Mouse (Mus musculus): ENCODE results near the gene Tle2. TPM values are rescaled to one million over a fixed set of nuclear protein-coding genes. Genes with fewer than 3 reads are reported as not detected.

Gene Tle2
- polyA plus RNA-seq, 1 experiment from 2014 or later, result 7.2 TPM

DNA sequence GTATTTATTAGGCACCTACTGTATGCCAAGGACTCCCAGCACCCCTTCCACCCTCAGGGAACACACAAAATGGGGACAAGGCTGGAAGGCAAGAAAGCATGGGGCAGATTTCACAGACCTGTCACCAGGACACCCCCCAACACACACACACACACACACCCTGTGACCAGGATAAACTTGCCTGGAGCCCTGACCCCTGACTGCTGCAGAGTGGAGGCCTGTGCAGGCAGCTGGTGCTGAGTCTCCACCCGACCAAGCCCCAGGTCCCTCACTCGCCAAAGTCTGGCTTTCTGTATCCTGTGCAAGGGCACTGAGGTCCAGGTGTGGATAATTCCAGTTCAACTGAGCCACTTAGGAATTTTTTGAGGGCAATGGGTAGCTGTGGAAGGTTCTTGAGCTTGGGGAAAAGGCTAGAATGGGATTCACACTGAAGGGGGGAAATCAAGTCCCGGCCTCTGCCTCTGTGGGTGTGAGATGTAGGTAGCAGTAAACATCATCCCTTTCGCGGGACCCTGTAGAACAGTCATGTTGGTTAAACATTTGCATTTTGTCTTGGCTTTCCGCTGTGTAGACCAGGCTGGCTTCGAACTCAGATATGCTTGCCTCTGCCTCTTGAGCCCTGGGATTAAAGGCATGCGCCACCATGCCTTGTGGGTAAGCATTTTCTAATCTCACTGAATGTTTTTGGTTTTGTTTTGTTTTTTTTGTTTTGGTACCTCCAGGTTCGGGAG, 4.7 kb upstream of the Tle2 start:
- peaks cover 33% of the 10 kb centered on the region for H3K4me1 ChIP-seq (replicated peaks; ENCODE audit: control insufficient read depth, insufficient read depth, low read length)
- H3K4me3 ChIP-seq (ENCODE audit: low read depth, low read length), result no peak overlapping the region
- no peak for ATAC-seq (ENCODE audit: low FRiP score)
- H3K9ac ChIP-seq (ENCODE audit: low read depth, low read length), result no peak overlapping the region
- peak overlapping the region; percentile 67 for H3K27ac ChIP-seq (ENCODE audit: low read depth, low read length)
- peaks cover 66% of the 10 kb centered on the region for H3K27me3 ChIP-seq (ENCODE audit: control insufficient read depth, insufficient read depth, low read length)
- no peaks in the 10 kb centered on the region for H3K36me3 ChIP-seq (ENCODE audit: control insufficient read depth, insufficient read depth, low read length)
- WGBS, result 42% methylated on average over 9 of the region's 9 CpGs
- H3K4me2 ChIP-seq (replicated peaks; ENCODE audit: low read depth, low read length), result no peak overlapping the region
- no peaks in the 10 kb centered on the region for H3K9me3 ChIP-seq (ENCODE audit: control insufficient read depth, low read length)
- DNase-seq (ENCODE audit: low spot score), result no peak

DNA sequence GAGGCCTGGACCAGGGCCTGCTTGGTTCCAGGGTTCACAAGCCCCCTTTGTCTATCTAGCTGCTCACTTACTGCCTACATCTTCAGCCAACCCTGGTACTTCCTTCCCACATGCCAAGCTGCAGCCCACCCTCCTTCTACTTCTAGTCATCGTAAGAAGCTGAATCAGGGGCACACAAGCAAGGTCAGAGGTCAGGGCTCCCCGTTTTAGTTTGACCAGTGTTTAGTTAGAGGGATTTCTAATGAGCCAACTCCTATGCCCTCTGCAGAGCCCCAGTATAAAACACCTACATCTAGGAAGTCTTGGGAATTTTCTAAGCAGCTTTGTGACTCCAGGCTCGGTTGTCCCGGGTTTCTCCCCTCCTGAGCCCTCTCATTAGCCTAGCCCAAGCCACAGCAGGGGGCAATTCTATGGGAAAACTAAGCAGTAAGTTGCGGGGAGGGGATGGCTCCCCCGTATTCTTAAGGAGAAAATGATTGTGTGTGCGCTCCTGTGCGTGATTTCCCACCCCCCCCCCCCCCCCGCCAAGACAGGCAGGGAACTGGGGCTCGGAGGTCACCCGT, 4.0 kb upstream of the Tle2 start:
- Histone ChIP-seq H3K9ac (ENCODE audit: low read depth, low read length) (no peak overlapping the region), H3K27ac (ENCODE audit: low read depth, low read length) (peak overlapping the region; percentile 67), H3K4me3 (ENCODE audit: low read depth, low read length) (no peak overlapping the region), H3K4me1 (replicated peaks; ENCODE audit: control insufficient read depth, insufficient read depth, low read length) (peaks cover 35% of the 10 kb centered on the region), H3K4me2 (replicated peaks; ENCODE audit: low read depth, low read length) (peak overlapping the region; percentile 33), H3K9me3 (ENCODE audit: control insufficient read depth, low read length) (no peaks in the 10 kb centered on the region), H3K27me3 (ENCODE audit: control insufficient read depth, insufficient read depth, low read length) (peaks cover 64% of the 10 kb centered on the region), H3K36me3 (ENCODE audit: control insufficient read depth, insufficient read depth, low read length) (no peaks in the 10 kb centered on the region)
- WGBS, result under 1% methylated on average over 7 of the region's 11 CpGs
- peak; percentile 72 for DNase-seq (ENCODE audit: low spot score)
- peak; percentile 22 for ATAC-seq (ENCODE audit: low FRiP score)

GRCm38 (mm10) chr10:81570831-81571500, 3.4 kb upstream of the Tle2 start:
- WGBS, result under 1% methylated on average over 33 of the region's 34 CpGs
- peak; percentile 81 for ATAC-seq (ENCODE audit: low FRiP score)
- DNase-seq (ENCODE audit: low spot score), result peak; percentile 97
- peak overlapping the region; percentile 67 for H3K27ac ChIP-seq (ENCODE audit: low read depth, low read length)
- peak overlapping the region; percentile 17; the same call in 1 of the 2 replicates for H3K4me3 ChIP-seq (ENCODE audit: low read depth, low read length)
- H3K4me1 ChIP-seq (replicated peaks; ENCODE audit: control insufficient read depth, insufficient read depth, low read length), result peaks cover 41% of the 10 kb centered on the region
- no peak overlapping the region for H3K9ac ChIP-seq (ENCODE audit: low read depth, low read length)
- H3K9me3 ChIP-seq (ENCODE audit: control insufficient read depth, low read length), result no peaks in the 10 kb centered on the region
- no peaks in the 10 kb centered on the region for H3K36me3 ChIP-seq (ENCODE audit: control insufficient read depth, insufficient read depth, low read length)
- H3K4me2 ChIP-seq (replicated peaks; ENCODE audit: low read depth, low read length), result peak overlapping the region; percentile 33
- peaks cover 63% of the 10 kb centered on the region for H3K27me3 ChIP-seq (ENCODE audit: control insufficient read depth, insufficient read depth, low read length)

DNA sequence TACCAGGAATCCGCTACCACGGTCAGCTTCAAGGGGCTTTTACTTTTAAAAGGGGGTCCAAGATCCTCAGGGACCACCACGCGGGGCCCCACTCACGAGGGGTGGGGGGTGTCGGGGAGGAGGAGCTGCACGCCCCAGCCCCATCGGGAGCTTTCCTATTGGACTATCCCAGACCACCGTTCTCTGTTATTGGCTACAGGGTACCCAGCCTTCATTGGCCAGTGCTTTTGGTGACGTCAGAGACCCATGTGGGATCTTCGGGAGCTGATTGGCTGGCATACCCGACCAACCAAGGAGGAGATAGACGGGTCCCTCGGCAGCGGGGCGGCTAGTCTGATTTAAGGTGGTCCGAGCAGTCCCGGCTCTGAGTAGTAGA, 2.9 kb upstream of the Tle2 start:
- no peaks in the 10 kb centered on the region for H3K9me3 ChIP-seq (ENCODE audit: control insufficient read depth, low read length)
- peaks cover 43% of the 10 kb centered on the region for H3K4me1 ChIP-seq (replicated peaks; ENCODE audit: control insufficient read depth, insufficient read depth, low read length)

DNA sequence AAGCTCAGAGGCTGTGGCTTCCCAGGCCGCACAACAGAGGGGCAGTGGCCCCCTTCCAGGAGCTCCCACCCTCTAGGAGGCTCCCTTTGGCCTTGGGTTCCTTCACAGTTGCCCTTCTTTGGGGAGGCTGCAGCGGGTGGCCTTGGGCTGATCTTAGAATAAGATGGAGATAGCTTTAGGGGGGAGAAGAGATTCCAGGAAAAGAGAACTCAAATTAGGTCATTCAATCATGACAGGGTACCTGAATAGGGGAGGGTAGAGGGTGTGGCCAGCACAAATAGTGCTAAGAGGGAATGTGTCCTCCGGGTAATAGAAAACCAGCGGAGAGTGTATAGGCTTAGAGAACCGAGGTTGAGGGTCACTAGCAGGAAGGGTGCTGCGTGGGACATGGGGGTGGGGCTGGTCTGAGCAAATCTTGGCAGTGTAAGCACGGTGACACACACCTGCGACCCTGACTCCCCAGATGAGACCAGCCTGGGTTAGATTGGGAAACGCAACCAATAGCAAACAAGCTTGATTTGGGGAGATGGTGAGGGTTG, 2.2 kb upstream of the Tle2 start:
- no peak overlapping the region for H3K9ac ChIP-seq (ENCODE audit: low read depth, low read length)
- peaks cover 43% of the 10 kb centered on the region for H3K4me1 ChIP-seq (replicated peaks; ENCODE audit: control insufficient read depth, insufficient read depth, low read length)
- H3K4me3 ChIP-seq (ENCODE audit: low read depth, low read length), result no peak overlapping the region; the same call in 1 of the 2 replicates
- no peaks in the 10 kb centered on the region for H3K36me3 ChIP-seq (ENCODE audit: control insufficient read depth, insufficient read depth, low read length)
- H3K27ac ChIP-seq (ENCODE audit: low read depth, low read length), result peak overlapping the region; percentile 48; the same call in 1 of the 2 replicates
- H3K4me2 ChIP-seq (replicated peaks; ENCODE audit: low read depth, low read length), result peak overlapping the region; percentile 28
- ATAC-seq (ENCODE audit: low FRiP score), result no peak
- peaks cover 61% of the 10 kb centered on the region for H3K27me3 ChIP-seq (ENCODE audit: control insufficient read depth, insufficient read depth, low read length)
- no peaks in the 10 kb centered on the region for H3K9me3 ChIP-seq (ENCODE audit: control insufficient read depth, low read length)
- no peak for DNase-seq (ENCODE audit: low spot score)
- 2% methylated on average over 9 of the region's 9 CpGs for WGBS

More for the DNA sequence above, 2.9 kb upstream of the Tle2 start:
- Histone ChIP-seq H3K4me3 (ENCODE audit: low read depth, low read length) (peak overlapping the region; percentile 17; the same call in 1 of the 2 replicates), H3K9ac (ENCODE audit: low read depth, low read length) (no peak overlapping the region), H3K4me2 (replicated peaks; ENCODE audit: low read depth, low read length) (peak overlapping the region; percentile 32), H3K27me3 (ENCODE audit: control insufficient read depth, insufficient read depth, low read length) (peaks cover 63% of the 10 kb centered on the region), H3K36me3 (ENCODE audit: control insufficient read depth, insufficient read depth, low read length) (no peaks in the 10 kb centered on the region), H3K27ac (ENCODE audit: low read depth, low read length) (0 out of 2 replicates have a peak overlapping the region, but pooled peaks have one; percentile 48)
- under 1% methylated on average over 18 of the region's 18 CpGs for WGBS
- ATAC-seq (ENCODE audit: low FRiP score) (peak; percentile 87), DNase-seq (ENCODE audit: low spot score) (peak; percentile 96)

- no peaks in the 10 kb centered on the region for H3K36me3 ChIP-seq (ENCODE audit: control insufficient read depth, insufficient read depth, low read length)
- peaks cover 43% of the 10 kb centered on the region for H3K4me1 ChIP-seq (replicated peaks; ENCODE audit: control insufficient read depth, insufficient read depth, low read length)
- no peak overlapping the region for H3K4me3 ChIP-seq (ENCODE audit: low read depth, low read length)
- peaks cover 55% of the 10 kb centered on the region for H3K27me3 ChIP-seq (ENCODE audit: control insufficient read depth, insufficient read depth, low read length)
- DNase-seq (ENCODE audit: low spot score) (no peak), ATAC-seq (ENCODE audit: low FRiP score) (no peak)
- no peak overlapping the region for H3K9ac ChIP-seq (ENCODE audit: low read depth, low read length)
- H3K27ac ChIP-seq (ENCODE audit: low read depth, low read length), result no peak overlapping the region
- WGBS, result 5% methylated on average over 9 of the region's 9 CpGs
- H3K9me3 ChIP-seq (ENCODE audit: control insufficient read depth, low read length), result no peaks in the 10 kb centered on the region
- no peak overlapping the region for H3K4me2 ChIP-seq (replicated peaks; ENCODE audit: low read depth, low read length)
Measured at GRCm38 (mm10) chr10:81572975-81573374, 1.4 kb upstream of the Tle2 start.

DNA sequence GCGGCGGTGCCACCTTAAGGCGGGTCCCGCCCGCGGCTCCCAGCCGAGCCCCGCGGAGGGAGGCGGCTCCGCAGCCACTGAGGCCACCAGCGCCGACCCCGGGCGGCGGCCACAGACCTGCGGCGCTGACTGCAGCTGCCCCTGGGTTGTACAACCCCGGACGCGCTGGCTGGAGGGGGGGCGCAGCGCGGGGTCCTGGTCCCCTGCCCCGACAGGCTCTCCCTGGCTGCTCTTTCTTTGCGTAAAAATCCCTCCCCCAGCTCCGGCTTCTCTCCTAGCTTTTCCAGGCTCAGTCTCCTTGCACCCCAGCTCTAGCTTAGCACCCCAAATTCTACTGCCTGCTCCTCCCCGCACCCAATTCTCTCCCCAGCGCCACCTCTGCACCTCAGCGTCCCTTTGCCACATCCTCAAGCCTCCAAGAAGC, 859 bp downstream of the Tle2 start:
- H3K9me3 ChIP-seq (ENCODE audit: control insufficient read depth, low read length), result no peaks in the 10 kb centered on the region
- no peak overlapping the region for H3K27ac ChIP-seq (ENCODE audit: low read depth, low read length)
- H3K36me3 ChIP-seq (ENCODE audit: control insufficient read depth, insufficient read depth, low read length), result no peaks in the 10 kb centered on the region
- peak overlapping the region; percentile 47 for H3K4me2 ChIP-seq (replicated peaks; ENCODE audit: low read depth, low read length)
- H3K27me3 ChIP-seq (ENCODE audit: control insufficient read depth, insufficient read depth, low read length), result peaks cover 54% of the 10 kb centered on the region
- peaks cover 32% of the 10 kb centered on the region for H3K4me1 ChIP-seq (replicated peaks; ENCODE audit: control insufficient read depth, insufficient read depth, low read length)
- H3K9ac ChIP-seq (ENCODE audit: low read depth, low read length), result peak overlapping the region; percentile 39
- ATAC-seq (ENCODE audit: low FRiP score), result no peak
- 0% methylated on average over 30 of the region's 30 CpGs for WGBS
- DNase-seq (ENCODE audit: low spot score), result peak; percentile 64
- peak overlapping the region; percentile 32 for H3K4me3 ChIP-seq (ENCODE audit: low read depth, low read length)

GRCm38 (mm10) chr10:81575695-81576094, 1.3 kb downstream of the Tle2 start:
- peaks cover 28% of the 10 kb centered on the region for H3K4me1 ChIP-seq (replicated peaks; ENCODE audit: control insufficient read depth, insufficient read depth, low read length)
- peak overlapping the region; percentile 32 for H3K4me3 ChIP-seq (ENCODE audit: low read depth, low read length)
- H3K36me3 ChIP-seq (ENCODE audit: control insufficient read depth, insufficient read depth, low read length), result no peaks in the 10 kb centered on the region
- DNase-seq (ENCODE audit: low spot score) (no peak), ATAC-seq (ENCODE audit: low FRiP score) (no peak)
- H3K9ac ChIP-seq (ENCODE audit: low read depth, low read length), result peak overlapping the region; percentile 39
- H3K27me3 ChIP-seq (ENCODE audit: control insufficient read depth, insufficient read depth, low read length), result peaks cover 58% of the 10 kb centered on the region
- peak overlapping the region; percentile 47 for H3K4me2 ChIP-seq (replicated peaks; ENCODE audit: low read depth, low read length)
- 3% methylated on average over 6 of the region's 6 CpGs for WGBS
- H3K27ac ChIP-seq (ENCODE audit: low read depth, low read length), result no peak overlapping the region
- no peaks in the 10 kb centered on the region for H3K9me3 ChIP-seq (ENCODE audit: control insufficient read depth, low read length)
